Mouse (Mus musculus): ENCODE data around the gene Rere. TPM values are rescaled to one million over a fixed set of nuclear protein-coding genes. Genes with fewer than 3 reads are reported as not detected.
"Not testable (repeated sequence)": the region's sequence is repeated elsewhere in the genome, so short reads cannot be mapped to it uniquely, and the experiment has no call there.

Rere gene
- polyA plus RNA-seq, 1 experiment from 2014 or later, result 37.7 TPM

DNA sequence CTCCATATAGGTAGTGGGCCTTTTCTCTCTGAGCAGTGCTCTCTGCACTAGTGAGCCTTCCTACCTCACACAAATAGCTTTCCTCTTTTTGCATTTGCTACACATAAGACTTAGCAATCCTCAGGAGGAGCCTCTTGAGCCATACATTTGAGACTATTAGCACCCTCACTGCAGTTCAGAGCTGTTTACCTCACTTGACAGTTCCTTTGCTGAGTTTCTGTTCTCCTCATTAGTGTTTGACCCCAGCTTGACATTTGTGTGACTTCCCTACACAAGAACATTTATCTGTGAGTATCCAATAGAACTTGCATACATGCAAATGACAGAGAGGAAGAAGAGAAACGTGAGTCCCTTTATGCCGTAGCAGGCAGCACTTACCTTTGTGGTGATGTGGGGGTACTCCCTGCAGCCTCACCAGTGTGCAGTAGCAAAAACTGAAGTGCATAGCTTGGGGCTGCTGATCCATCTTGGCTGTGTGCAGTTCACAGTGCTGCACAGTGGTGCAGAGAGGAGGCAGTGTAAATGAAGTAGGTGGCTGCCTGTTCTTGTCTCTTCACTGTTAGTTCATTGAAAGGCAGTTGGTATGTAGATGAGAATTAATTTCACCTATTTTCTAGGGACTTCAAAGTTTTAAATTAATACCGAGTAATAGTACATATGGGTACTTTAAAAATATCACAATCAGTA lies 227.7 kb downstream of the Rere start:
- Histone ChIP-seq H3K27ac (no peak overlapping the region), H3K9ac (no peak overlapping the region), H3K4me1 (no peaks in the 10 kb centered on the region), H3K4me2 (replicated peaks) (no peak overlapping the region), H3K27me3 (no peaks in the 10 kb centered on the region), H3K9me3 (no peaks in the 10 kb centered on the region), H3K4me3 (no peak overlapping the region), H3K36me3 (peaks cover 39% of the 10 kb centered on the region)
- 76% methylated on average over 3 of the region's 3 CpGs for WGBS
- ATAC-seq (ENCODE audit: insufficient number of reproducible peaks, insufficient read depth, low FRiP score, low TSS enrichment), result no peak

DNA sequence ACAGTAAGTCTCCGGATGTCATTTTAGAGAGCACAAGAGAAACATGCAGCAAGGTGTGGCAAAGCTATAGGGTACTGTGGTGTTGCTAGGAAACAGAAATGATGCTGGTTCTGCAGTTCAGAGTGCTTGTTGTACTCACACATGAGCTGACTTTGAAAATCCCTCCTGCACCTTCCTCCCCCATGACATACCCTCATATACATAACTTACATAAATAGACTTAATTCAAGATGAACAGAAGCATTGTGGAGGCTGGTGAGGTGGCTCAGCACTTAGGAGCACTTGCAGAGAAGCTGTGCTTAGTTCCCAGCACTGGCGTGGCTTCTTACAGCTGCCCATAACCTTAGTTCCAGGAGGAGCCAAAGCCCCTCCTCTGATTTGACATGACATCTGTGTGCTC lies 228.6 kb downstream of the Rere start:
- Histone ChIP-seq H3K4me3 (no peak overlapping the region), H3K9me3 (no peaks in the 10 kb centered on the region), H3K4me1 (no peaks in the 10 kb centered on the region), H3K9ac (no peak overlapping the region), H3K27me3 (no peaks in the 10 kb centered on the region), H3K36me3 (peaks cover 39% of the 10 kb centered on the region), H3K4me2 (replicated peaks) (no peak overlapping the region), H3K27ac (no peak overlapping the region)
- 92% methylated on average over 2 of the region's 2 CpGs for WGBS
- ATAC-seq (ENCODE audit: insufficient number of reproducible peaks, insufficient read depth, low FRiP score, low TSS enrichment), result no peak

DNA sequence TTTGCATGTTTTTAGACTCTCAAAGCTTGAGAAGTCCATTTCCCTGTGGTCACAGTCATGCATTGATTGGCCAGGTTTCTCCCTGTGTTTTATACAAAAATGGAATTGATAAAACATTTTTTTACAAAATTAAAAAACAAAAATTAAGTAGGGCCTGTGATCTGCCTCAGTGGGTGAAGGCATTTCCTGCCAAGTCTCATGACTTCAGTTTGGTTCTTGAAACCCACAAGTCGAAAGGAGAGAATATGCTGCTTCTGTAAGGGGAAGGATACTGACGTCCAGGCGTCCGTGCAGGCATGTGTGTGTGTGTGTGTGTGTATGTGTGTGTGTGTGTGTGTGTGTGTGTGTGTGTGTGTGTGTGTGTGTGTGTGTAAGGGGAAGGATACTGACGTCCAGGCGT lies 231.9 kb downstream of the Rere start:
- not testable (repeated sequence) for H3K9me3 ChIP-seq; ATAC-seq (ENCODE audit: insufficient number of reproducible peaks, insufficient read depth, low FRiP score, low TSS enrichment); H3K4me2 ChIP-seq (replicated peaks); H3K27ac ChIP-seq; H3K4me1 ChIP-seq; H3K4me3 ChIP-seq; H3K9ac ChIP-seq; H3K27me3 ChIP-seq
- peaks cover 36% of the 10 kb centered on the region for H3K36me3 ChIP-seq
- 91% methylated on average over 6 of the region's 6 CpGs for WGBS

DNA sequence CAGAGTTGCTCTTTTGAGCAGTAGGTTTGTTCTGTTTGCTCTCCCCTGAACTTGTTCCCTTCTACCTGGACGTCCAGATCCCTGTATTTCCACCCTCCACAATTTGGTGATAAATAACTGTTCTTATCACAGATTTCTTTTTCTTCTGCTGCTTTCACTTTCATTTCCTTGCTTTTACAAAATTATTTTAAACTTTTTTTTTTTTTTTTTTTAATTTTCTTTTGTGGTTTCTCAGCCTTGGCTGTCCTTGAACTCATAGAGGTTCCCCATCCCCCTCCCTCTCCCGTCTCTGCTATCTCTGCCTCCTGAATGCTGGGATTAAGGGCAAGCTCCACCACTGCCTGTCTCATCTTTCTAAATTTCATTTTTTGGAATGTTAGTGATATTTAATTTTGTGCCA lies 234.8 kb downstream of the Rere start:
- 69% methylated on average over 2 of the region's 2 CpGs for WGBS
- Histone ChIP-seq H3K4me2 (replicated peaks) (no peak overlapping the region), H3K9me3 (no peaks in the 10 kb centered on the region), H3K9ac (no peak overlapping the region), H3K4me1 (peaks cover 10% of the 10 kb centered on the region; the same call in 1 of the 2 replicates), H3K27ac (no peak overlapping the region), H3K4me3 (no peak overlapping the region), H3K27me3 (no peaks in the 10 kb centered on the region), H3K36me3 (peaks cover 13% of the 10 kb centered on the region; the same call in 1 of the 2 replicates)
- no peak for ATAC-seq (ENCODE audit: insufficient number of reproducible peaks, insufficient read depth, low FRiP score, low TSS enrichment)

DNA sequence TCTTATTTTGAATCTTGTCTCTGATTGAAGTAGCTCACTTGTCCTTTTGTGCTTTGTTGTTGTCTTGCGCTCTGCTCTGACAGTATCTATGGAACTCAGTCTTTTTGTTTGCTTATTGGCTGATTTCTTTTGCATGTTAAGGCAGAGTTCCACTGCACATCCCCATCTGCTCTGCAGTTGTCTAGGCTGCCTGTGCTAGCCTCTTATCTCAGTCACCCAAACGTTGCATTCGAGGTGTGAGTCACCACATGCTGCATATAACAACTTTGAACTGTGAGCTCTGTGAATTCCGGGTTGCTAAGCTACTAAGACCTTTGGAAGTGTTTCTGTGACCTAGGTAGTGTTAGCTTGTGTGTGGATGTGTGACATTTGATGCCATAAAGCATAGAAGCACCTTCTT lies 235.9 kb downstream of the Rere start:
- Histone ChIP-seq H3K9me3 (no peaks in the 10 kb centered on the region), H3K4me3 (no peak overlapping the region), H3K9ac (no peak overlapping the region), H3K4me1 (peaks cover 10% of the 10 kb centered on the region; the same call in 1 of the 2 replicates), H3K27ac (peak overlapping the region; percentile 36; the same call in 1 of the 2 replicates), H3K36me3 (peaks cover 12% of the 10 kb centered on the region; the same call in 1 of the 2 replicates), H3K27me3 (no peaks in the 10 kb centered on the region), H3K4me2 (replicated peaks) (no peak overlapping the region)
- 55% methylated on average over 4 of the region's 4 CpGs for WGBS
- ATAC-seq (ENCODE audit: insufficient number of reproducible peaks, insufficient read depth, low FRiP score, low TSS enrichment), result no peak

DNA sequence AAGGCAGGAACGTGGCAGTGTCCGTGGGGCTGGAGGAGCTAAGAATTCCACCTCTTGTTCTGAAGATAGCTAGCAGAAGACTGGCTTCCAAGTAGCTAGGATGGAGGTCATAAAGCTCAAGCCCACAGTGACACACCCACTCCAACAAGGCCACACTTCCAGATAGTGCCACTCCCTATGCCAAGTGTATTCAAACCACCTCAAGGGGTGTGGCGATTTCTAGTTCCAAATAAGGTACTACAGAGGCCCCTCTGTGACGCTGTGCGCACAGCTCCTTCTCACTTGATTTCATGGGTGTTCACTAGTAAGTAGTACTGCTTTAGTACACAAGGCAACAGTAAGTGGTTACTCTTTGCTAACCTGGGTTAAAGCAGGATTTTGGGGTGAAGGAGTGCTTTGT lies 237.4 kb downstream of the Rere start:
- no peak overlapping the region for H3K27ac ChIP-seq
- peaks cover 12% of the 10 kb centered on the region for H3K36me3 ChIP-seq
- WGBS, result 94% methylated on average over 5 of the region's 5 CpGs
- no peak overlapping the region for H3K4me2 ChIP-seq (replicated peaks)
- no peaks in the 10 kb centered on the region for H3K9me3 ChIP-seq
- peaks cover 10% of the 10 kb centered on the region; the same call in 1 of the 2 replicates for H3K4me1 ChIP-seq
- H3K9ac ChIP-seq, result no peak overlapping the region
- no peak overlapping the region for H3K4me3 ChIP-seq
- ATAC-seq (ENCODE audit: insufficient number of reproducible peaks, insufficient read depth, low FRiP score, low TSS enrichment), result no peak
- no peaks in the 10 kb centered on the region for H3K27me3 ChIP-seq

DNA sequence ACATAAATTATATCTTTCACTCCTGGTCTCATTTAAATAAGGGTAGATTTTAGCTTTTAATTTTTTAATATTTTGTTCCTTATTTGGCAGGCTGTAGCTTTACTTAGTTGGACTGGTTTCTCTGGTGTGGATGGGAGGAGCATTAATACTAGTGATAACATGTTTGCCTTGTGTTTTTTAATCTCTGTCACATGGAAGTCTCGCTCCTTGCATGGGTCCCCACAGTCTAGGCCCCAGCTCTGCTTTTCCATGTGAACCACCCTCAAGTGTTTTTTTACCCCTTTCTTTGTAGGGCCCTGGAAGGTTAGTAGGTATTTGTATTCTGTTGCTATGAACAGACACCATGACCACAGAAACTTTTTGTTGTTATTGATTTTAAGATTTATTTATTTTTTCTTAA lies 238.6 kb downstream of the Rere start:
- H3K4me2 ChIP-seq (replicated peaks), result no peak overlapping the region
- no peaks in the 10 kb centered on the region for H3K27me3 ChIP-seq
- no peak overlapping the region for H3K9ac ChIP-seq
- ATAC-seq (ENCODE audit: insufficient number of reproducible peaks, insufficient read depth, low FRiP score, low TSS enrichment), result no peak
- H3K36me3 ChIP-seq, result peaks cover 19% of the 10 kb centered on the region
- H3K9me3 ChIP-seq, result no peaks in the 10 kb centered on the region
- 88% methylated on average over 1 of the region's 1 CpGs for WGBS
- no peak overlapping the region for H3K4me3 ChIP-seq
- peaks cover 10% of the 10 kb centered on the region; the same call in 1 of the 2 replicates for H3K4me1 ChIP-seq
- no peak overlapping the region for H3K27ac ChIP-seq

DNA sequence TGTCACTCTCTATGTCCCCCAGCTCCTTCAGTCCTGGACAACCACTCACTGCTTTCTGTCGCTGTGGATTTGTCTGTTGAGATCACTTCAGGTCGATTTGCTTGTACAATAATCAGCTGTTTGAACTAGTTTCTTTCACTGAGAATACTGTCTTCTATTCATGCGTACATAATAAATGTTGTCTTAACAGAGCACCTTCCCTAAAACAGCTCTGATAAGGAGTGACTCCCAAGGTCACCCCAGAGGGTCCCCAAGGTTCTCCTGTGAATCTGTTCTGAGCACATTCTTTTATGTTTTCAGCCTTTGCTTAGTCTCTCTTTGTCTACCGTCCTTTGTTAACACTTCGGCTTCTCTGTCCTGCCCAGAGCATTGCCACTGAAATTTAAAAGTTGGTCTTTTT lies 241.0 kb downstream of the Rere start:
- Histone ChIP-seq H3K4me1 (peaks cover 7% of the 10 kb centered on the region; the same call in 1 of the 2 replicates), H3K9ac (no peak overlapping the region), H3K4me3 (no peak overlapping the region), H3K4me2 (replicated peaks) (no peak overlapping the region), H3K9me3 (no peaks in the 10 kb centered on the region), H3K27me3 (no peaks in the 10 kb centered on the region), H3K36me3 (peaks cover 19% of the 10 kb centered on the region), H3K27ac (no peak overlapping the region)
- WGBS, result 82% methylated on average over 5 of the region's 5 CpGs
- ATAC-seq (ENCODE audit: insufficient number of reproducible peaks, insufficient read depth, low FRiP score, low TSS enrichment), result no peak

DNA sequence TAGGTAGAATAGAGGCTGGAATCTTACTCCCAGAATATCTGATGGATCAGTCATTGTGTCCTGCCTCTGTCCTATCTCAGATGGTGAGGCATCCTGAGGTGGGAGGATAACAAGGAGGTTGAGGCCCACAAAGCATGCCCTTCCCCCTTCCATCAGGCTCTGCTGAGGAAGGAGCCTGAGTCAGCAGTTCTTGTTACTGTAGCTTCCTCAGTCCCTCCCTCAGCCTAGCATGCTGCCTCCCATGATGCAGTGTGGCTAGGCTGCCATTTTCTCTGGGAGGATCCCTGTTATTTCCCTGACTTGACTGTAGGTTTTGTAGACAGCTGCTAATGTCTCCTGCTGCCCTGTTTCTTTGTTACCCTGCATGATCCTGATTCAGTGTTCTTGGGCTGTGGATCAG lies 241.9 kb downstream of the Rere start:
- no peak for ATAC-seq (ENCODE audit: insufficient number of reproducible peaks, insufficient read depth, low FRiP score, low TSS enrichment)
- peaks cover 4% of the 10 kb centered on the region; the same call in 1 of the 2 replicates for H3K4me1 ChIP-seq
- H3K27ac ChIP-seq, result no peak overlapping the region
- H3K9me3 ChIP-seq, result no peaks in the 10 kb centered on the region
- H3K36me3 ChIP-seq, result peaks cover 19% of the 10 kb centered on the region
- no peak overlapping the region for H3K4me2 ChIP-seq (replicated peaks)
- no peak overlapping the region for H3K4me3 ChIP-seq
- no peaks in the 10 kb centered on the region for H3K27me3 ChIP-seq
- no peak overlapping the region for H3K9ac ChIP-seq

DNA sequence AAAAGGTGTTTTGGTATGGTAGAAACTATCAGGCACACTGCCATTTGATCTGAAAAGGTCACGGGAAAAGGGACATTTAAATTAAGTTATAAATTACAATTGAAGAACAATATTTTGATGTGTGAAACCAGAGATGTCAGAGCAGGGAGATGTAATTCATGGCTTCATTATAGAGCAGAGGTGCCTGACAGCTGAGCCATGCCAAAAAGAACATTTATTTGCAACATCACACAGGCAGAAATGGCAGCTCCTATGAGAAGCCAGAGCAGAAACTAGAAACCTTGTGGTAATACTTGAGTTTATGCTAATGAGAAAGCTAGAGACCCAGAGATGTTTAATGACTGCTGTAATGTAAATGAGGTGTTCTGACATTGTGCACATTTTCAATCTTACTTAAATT lies 244.8 kb downstream of the Rere start:
- peaks cover 29% of the 10 kb centered on the region for H3K36me3 ChIP-seq
- H3K27me3 ChIP-seq, result no peaks in the 10 kb centered on the region
- no peak overlapping the region for H3K4me2 ChIP-seq (replicated peaks)
- no peak overlapping the region for H3K9ac ChIP-seq
- no peak overlapping the region for H3K27ac ChIP-seq
- no peak overlapping the region for H3K4me3 ChIP-seq
- WGBS, result 67% methylated on average over 1 of the region's 1 CpGs
- no peaks in the 10 kb centered on the region for H3K9me3 ChIP-seq
- peaks cover 4% of the 10 kb centered on the region; the same call in 1 of the 2 replicates for H3K4me1 ChIP-seq
- no peak for ATAC-seq (ENCODE audit: insufficient number of reproducible peaks, insufficient read depth, low FRiP score, low TSS enrichment)

DNA sequence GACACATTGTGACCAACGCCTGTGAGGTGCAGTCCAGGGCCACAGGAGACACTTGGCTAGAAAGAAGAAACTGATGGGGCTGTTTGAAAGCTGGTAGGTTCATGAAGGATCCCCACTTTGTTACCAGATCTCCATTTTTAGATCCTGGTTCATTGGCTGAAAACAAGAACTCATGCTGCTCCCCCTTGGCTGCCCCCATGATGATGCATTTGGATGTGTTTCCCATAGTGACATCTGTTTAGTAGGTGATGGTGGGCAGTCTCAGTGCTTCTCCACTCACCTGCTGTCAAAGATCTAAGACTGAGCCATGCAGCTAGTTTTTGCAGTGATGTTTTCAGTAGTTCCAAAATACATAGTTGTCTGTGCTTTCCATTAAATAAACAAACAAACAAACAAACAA lies 247.0 kb downstream of the Rere start:
- H3K9ac ChIP-seq, result no peak overlapping the region
- ATAC-seq (ENCODE audit: insufficient number of reproducible peaks, insufficient read depth, low FRiP score, low TSS enrichment), result no peak
- H3K36me3 ChIP-seq, result peaks cover 25% of the 10 kb centered on the region
- WGBS, result 89% methylated on average over 1 of the region's 1 CpGs
- H3K4me2 ChIP-seq (replicated peaks), result no peak overlapping the region
- H3K4me3 ChIP-seq, result no peak overlapping the region
- H3K4me1 ChIP-seq, result peaks cover 4% of the 10 kb centered on the region; the same call in 1 of the 2 replicates
- H3K27me3 ChIP-seq, result no peaks in the 10 kb centered on the region
- no peak overlapping the region for H3K27ac ChIP-seq
- no peaks in the 10 kb centered on the region for H3K9me3 ChIP-seq

DNA sequence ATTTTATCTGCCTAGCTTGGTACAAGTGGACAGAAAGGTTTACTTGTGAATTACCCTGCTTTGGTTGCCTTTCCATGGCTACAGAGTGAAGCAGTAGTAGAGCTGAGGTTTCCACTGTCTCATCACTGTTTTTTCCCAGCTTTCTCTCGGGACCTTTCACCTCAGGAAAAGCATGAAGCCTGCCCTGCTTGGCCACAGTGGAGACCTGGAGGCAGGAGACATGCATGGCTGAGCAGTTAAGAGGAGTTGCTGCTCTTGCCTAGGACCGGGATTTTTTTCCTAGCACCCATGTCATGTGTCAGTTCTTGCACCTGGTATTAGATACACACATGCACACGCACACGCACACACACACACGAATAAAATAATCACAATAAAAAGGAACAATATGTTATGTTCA lies 247.4 kb downstream of the Rere start:
- no peak overlapping the region for H3K9ac ChIP-seq
- H3K4me3 ChIP-seq, result no peak overlapping the region
- peaks cover 21% of the 10 kb centered on the region for H3K36me3 ChIP-seq
- no peaks in the 10 kb centered on the region for H3K27me3 ChIP-seq
- H3K9me3 ChIP-seq, result no peaks in the 10 kb centered on the region
- WGBS, result 88% methylated on average over 5 of the region's 5 CpGs
- peaks cover 4% of the 10 kb centered on the region; the same call in 1 of the 2 replicates for H3K4me1 ChIP-seq
- no peak for ATAC-seq (ENCODE audit: insufficient number of reproducible peaks, insufficient read depth, low FRiP score, low TSS enrichment)
- H3K4me2 ChIP-seq (replicated peaks), result no peak overlapping the region
- H3K27ac ChIP-seq, result no peak overlapping the region

All from embryonic facial prominence, embryonic 12.5 days (tissue).